8 mouse cellular contexts compared by ENCODE assay signal in genomic region chr4:138973719-138974115, GRCm38 (mm10). TPM values are rescaled to one million over a fixed set of nuclear protein-coding genes. Genes with fewer than 3 reads are reported as not detected.
DNase-seq lines count a peak whose midpoint lies in the region; ATAC-seq lines count a peak whose summit lies in the region.

No protein-coding gene starts in this region.

- peak overlapping the region; percentile 86 for H3K27ac ChIP-seq in heart, embryonic 11.5 days (ENCODE audit: low read depth, low read length)
- H3K27ac ChIP-seq in forebrain, embryonic 14.5 days (ENCODE audit: low read depth, low read length) = no peak overlapping the region
- peak overlapping the region; percentile 90 for H3K27ac ChIP-seq in liver, embryonic 15.5 days (replicated peaks)

- peaks cover 9% of the 10 kb centered on the region; the same call in 1 of the 2 replicates for H3K4me1 ChIP-seq in heart, embryonic 11.5 days (ENCODE audit: control insufficient read depth, insufficient read depth, low read length)
- H3K4me1 ChIP-seq in forebrain, embryonic 14.5 days (ENCODE audit: control insufficient read depth, insufficient read depth, low read length) = peaks cover 8% of the 10 kb centered on the region; the same call in 1 of the 2 replicates
- peaks cover 42% of the 10 kb centered on the region for H3K4me1 ChIP-seq in liver, embryonic 15.5 days (replicated peaks)

- H3K9ac ChIP-seq in heart, embryonic 11.5 days (ENCODE audit: low read depth, low read length) = peak overlapping the region; percentile 94
- H3K9ac ChIP-seq in forebrain, embryonic 14.5 days (ENCODE audit: low read length) = peak overlapping the region; percentile 80; the same call in 1 of the 2 replicates
- peak overlapping the region; percentile 79 for H3K9ac ChIP-seq in liver, embryonic 15.5 days

- H3K4me2 ChIP-seq in heart, embryonic 11.5 days = peak overlapping the region; percentile 99
- H3K4me2 ChIP-seq in forebrain, embryonic 14.5 days (ENCODE audit: low read length) = peak overlapping the region; percentile 93
- H3K4me2 ChIP-seq in liver, embryonic 15.5 days = peak overlapping the region; percentile 96

- H3K4me3 ChIP-seq in heart, embryonic 11.5 days (ENCODE audit: low read depth, low read length) = peak overlapping the region; percentile 71
- H3K4me3 ChIP-seq in forebrain, embryonic 14.5 days (ENCODE audit: low read depth, low read length) = peak overlapping the region; percentile 49
- H3K4me3 ChIP-seq in liver, embryonic 15.5 days (replicated peaks) = peak overlapping the region; percentile 75

- intact Hi-C loops in heart, postnatal 25 days (cut with DNase I) = loop anchor here (2.0 kb wide), 1 partner anchor 51 kb away; no protein-coding TSS in a partner anchor

- DNase-seq in heart, postnatal 25 days (ENCODE audit: low spot score) = no peak
- DNase-seq in forebrain, embryonic 14.5 days (ENCODE audit: low spot score) = no peak
- no peak for DNase-seq in adrenal gland, postnatal 14 days
- DNase-seq in right cerebral cortex, postnatal 25 days = no peak
- DNase-seq in cerebellum, postnatal 25 days = no peak

- ATAC-seq in heart, embryonic 11.5 days (replicated peaks; ENCODE audit: insufficient number of reproducible peaks, low FRiP score, low TSS enrichment) = peak; percentile 11; the same call in 1 of the 2 replicates
- peak; percentile 0 for ATAC-seq in CD4-positive, CD25-positive, alpha-beta regulatory T cell, adult 4 months
- ATAC-seq in forebrain, embryonic 14.5 days = peak; percentile 34; the same call in 1 of the 2 replicates
- no peak for ATAC-seq in liver, embryonic 15.5 days (ENCODE audit: insufficient read depth)

- no peaks in the 10 kb centered on the region for H3K36me3 ChIP-seq in heart, embryonic 11.5 days (ENCODE audit: control insufficient read depth, insufficient read depth, low read length)
- H3K36me3 ChIP-seq in forebrain, embryonic 14.5 days (ENCODE audit: control insufficient read depth, insufficient read depth, low read length) = no peaks in the 10 kb centered on the region
- no peaks in the 10 kb centered on the region for H3K36me3 ChIP-seq in liver, embryonic 15.5 days (replicated peaks)

- no peaks in the 10 kb centered on the region for H3K27me3 ChIP-seq in heart, embryonic 11.5 days (ENCODE audit: control insufficient read depth, insufficient read depth, low read length)
- no peaks in the 10 kb centered on the region for H3K27me3 ChIP-seq in forebrain, embryonic 14.5 days (replicated peaks; ENCODE audit: control insufficient read depth, insufficient read depth, low read length)
- no peaks in the 10 kb centered on the region for H3K27me3 ChIP-seq in liver, embryonic 15.5 days

- no peaks in the 10 kb centered on the region for H3K9me3 ChIP-seq in heart, embryonic 11.5 days (replicated peaks; ENCODE audit: control insufficient read depth, low read length)
- no peaks in the 10 kb centered on the region for H3K9me3 ChIP-seq in forebrain, embryonic 14.5 days (replicated peaks; ENCODE audit: control insufficient read depth, low read length)
- no peaks in the 10 kb centered on the region for H3K9me3 ChIP-seq in liver, embryonic 15.5 days (replicated peaks)

- 43% methylated on average over 3 of the region's 3 CpGs for WGBS in heart, embryonic 11.5 days (ENCODE audit: insufficient replicate concordance)
- WGBS in forebrain, embryonic 14.5 days = 59% methylated on average over 3 of the region's 3 CpGs
- WGBS in liver, embryonic 15.5 days (ENCODE audit: insufficient replicate concordance) = 32% methylated on average over 3 of the region's 3 CpGs

RNA-seq across cellular contexts. Expression of gene Tmco4, which starts 1.0 kb away (rescaled TPM):
- polyA plus RNA-seq in heart, embryonic 11.5 days (2014; fragmentation: Nextera tagmentation; extraction: Ambion mirVana) = 3.0 TPM in 2 replicates
- 10 to 100 TPM in 1 of 2 experiments, 1 to 10 TPM in 1; 7.5 to 10.1 TPM for total RNA-seq in heart, postnatal 25 days (2021)
- polyA plus RNA-seq in CD4-positive, CD25-positive, alpha-beta regulatory T cell, adult 4 months (2017; shearing (Covaris generic)) = 10 to 100 TPM; 22.5 to 44.8 TPM
- polyA plus RNA-seq in forebrain, embryonic 14.5 days (2014; fragmentation: Nextera tagmentation; extraction: Ambion mirVana) = 0.68 and 0.70 TPM in 2 replicates
- 2.9 and 3.8 TPM in 2 replicates for polyA plus RNA-seq in liver, embryonic 15.5 days (2015; fragmentation: Nextera tagmentation; extraction: Ambion mirVana)
- 14.0 and 15.8 TPM in 2 replicates for total RNA-seq in adrenal gland, postnatal 14 days (2021)

RNA-seq across cellular contexts. Expression of gene Rnf186, which starts 6.8 kb away (rescaled TPM):
- not detected in 2 replicates for polyA plus RNA-seq in heart, embryonic 11.5 days (2014; fragmentation: Nextera tagmentation; extraction: Ambion mirVana)
- not detected for total RNA-seq in heart, postnatal 25 days (2021)
- not detected for polyA plus RNA-seq in CD4-positive, CD25-positive, alpha-beta regulatory T cell, adult 4 months (2017; shearing (Covaris generic))
- not detected in 2 replicates for polyA plus RNA-seq in forebrain, embryonic 14.5 days (2014; fragmentation: Nextera tagmentation; extraction: Ambion mirVana)
- 0.33 and 0.82 TPM in 2 replicates for polyA plus RNA-seq in liver, embryonic 15.5 days (2015; fragmentation: Nextera tagmentation; extraction: Ambion mirVana)
- not detected in 2 replicates for total RNA-seq in adrenal gland, postnatal 14 days (2021)

RNA-seq across cellular contexts. Expression of gene Otud3, which starts 60.0 kb away (rescaled TPM):
- 3.4 and 4.2 TPM in 2 replicates for polyA plus RNA-seq in heart, embryonic 11.5 days (2014; fragmentation: Nextera tagmentation; extraction: Ambion mirVana)
- total RNA-seq in heart, postnatal 25 days (2021) = 10 to 100 TPM; 10.1 to 10.8 TPM
- under 1 TPM in 1 of 2 experiments, not detected in 1; 0.62 TPM for polyA plus RNA-seq in CD4-positive, CD25-positive, alpha-beta regulatory T cell, adult 4 months (2017; shearing (Covaris generic))
- polyA plus RNA-seq in forebrain, embryonic 14.5 days (2014; fragmentation: Nextera tagmentation; extraction: Ambion mirVana) = 2.3 and 2.4 TPM in 2 replicates
- polyA plus RNA-seq in liver, embryonic 15.5 days (2015; fragmentation: Nextera tagmentation; extraction: Ambion mirVana) = 1.4 and 1.6 TPM in 2 replicates
- total RNA-seq in adrenal gland, postnatal 14 days (2021) = 11.0 and 12.1 TPM in 2 replicates
